Mouse (Mus musculus) liver, embryonic 16.5 days (tissue): ENCODE measurements around the gene Olfr355. TPM values are rescaled to one million over a fixed set of nuclear protein-coding genes. Genes with fewer than 3 reads are reported as not detected.

Experiments used
- ATAC-seq: fragments of 200-750 bp; cut with Nextera tagmentation; 2 replicates; pipeline ENCODE4 v1.8.0; 2017; ENCODE audit warnings: low read depth, mild to moderate bottlenecking, moderate number of reproducible peaks, moderate library complexity
- H3K27ac ChIP-seq: fragments of 300-500 bp; sonication (generic); 2 replicates; pipeline ENCODE4 v1.5.1; 2014; ENCODE audit warnings: mild to moderate bottlenecking, low read length
- H3K27me3 ChIP-seq: fragments of 300-500 bp; sonication (generic); 2 replicates; pipeline ENCODE4 v1.6.1; 2014; ENCODE audit warnings: low read depth, low read length, mixed read lengths; ENCODE audit not compliant: control insufficient read depth, insufficient read depth
- H3K36me3 ChIP-seq: fragments of 300-500 bp; sonication (generic); 2 replicates; pipeline ENCODE4 v1.6.1; 2014; ENCODE audit warnings: mild to moderate bottlenecking; ENCODE audit not compliant: control insufficient read depth, insufficient read depth
- H3K4me1 ChIP-seq: fragments of 300-500 bp; sonication (generic); 2 replicates; pipeline ENCODE4 v1.6.1; 2014; ENCODE audit warnings: low read depth, low read length, mixed read lengths; ENCODE audit not compliant: control insufficient read depth
- H3K4me2 ChIP-seq: fragments of 300-500 bp; sonication (generic); 2 replicates; pipeline ENCODE4 v1.6.1; 2014; ENCODE audit warnings: low read depth, low read length, mixed read lengths
- H3K4me3 ChIP-seq: fragments of 300-500 bp; sonication (generic); 2 replicates; pipeline ENCODE4 v1.5.1; 2014; ENCODE audit warnings: low read depth, mild to moderate bottlenecking, low read length
- H3K9ac ChIP-seq: fragments of 300-500 bp; sonication (generic); 2 replicates; pipeline ENCODE4 v1.6.1; 2014; ENCODE audit warnings: low read depth, low read length
- H3K9me3 ChIP-seq: fragments of 300-500 bp; sonication (generic); replicated peaks from 2 replicates; pipeline ENCODE4 v1.6.1; 2016; ENCODE audit warnings: low read length; ENCODE audit not compliant: control insufficient read depth
- WGBS: fragments of 180-500 bp; shearing (Covaris S2); extraction: QIAGEN DNeasy Blood & Tissue Kit; methylation state at CpG from one replicate; pipeline ENCODE4 v1.1.7; 2014; ENCODE audit not compliant: insufficient replicate concordance; 5-methylcytosine and 5-hydroxymethylcytosine counted together
- polyA plus RNA-seq: library from polyadenylated mRNA; unstranded; fragments of >200 nt; fragmentation: Nextera tagmentation; extraction: Ambion mirVana; gene quantifications from 2 replicates; pipeline ENCODE4 v1.2.1, GENCODE M21; 2015

Gene Olfr355
- polyA plus RNA-seq = not detected in 2 replicates

DNA sequence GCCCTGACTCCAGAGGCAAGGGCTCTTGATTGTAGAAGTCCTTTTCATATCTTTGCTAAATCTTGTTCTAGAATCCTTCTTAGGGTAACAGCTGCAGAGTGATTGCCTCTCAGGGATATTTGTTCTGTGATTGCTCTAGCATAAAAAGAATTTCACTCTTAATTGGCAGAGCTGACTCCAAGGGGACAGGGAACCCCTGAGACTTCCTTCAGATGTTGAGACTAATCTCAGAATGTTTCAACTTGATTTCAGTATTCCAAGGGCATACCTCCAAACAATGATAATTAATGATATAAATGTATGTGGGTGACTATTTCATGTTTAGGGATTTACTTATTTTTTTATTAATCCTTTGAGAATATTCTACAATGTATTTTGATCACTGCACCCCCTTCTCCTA lies at the start of gene Olfr355:
Gene Olfr355 (minus strand): TSS at position 101 of the 400 bp plus-strand sequence.
- Histone ChIP-seq H3K4me1 (no peaks in the 10 kb centered on the region), H3K9me3 (no peaks in the 10 kb centered on the region), H3K27me3 (no peaks in the 10 kb centered on the region), H3K4me3 (no peak within 1 kb of the TSS), H3K27ac (no peak within 1 kb of the TSS), H3K4me2 (no peak within 1 kb of the TSS), H3K36me3 (no peaks in the 10 kb centered on the region), H3K9ac (no peak within 1 kb of the TSS)
- no peak for ATAC-seq

- no peaks in the 10 kb centered on the region for H3K36me3 ChIP-seq
- 61% methylated on average over 2 of the region's 2 CpGs for WGBS
- no peak within 1 kb of the TSS for H3K9ac ChIP-seq
- no peaks in the 10 kb centered on the region for H3K4me1 ChIP-seq
- no peak within 1 kb of the TSS for H3K4me2 ChIP-seq
- no peaks in the 10 kb centered on the region for H3K27me3 ChIP-seq
- no peak within 1 kb of the TSS for H3K27ac ChIP-seq
- no peak for ATAC-seq
- H3K4me3 ChIP-seq = no peak within 1 kb of the TSS
- no peaks in the 10 kb centered on the region for H3K9me3 ChIP-seq
These were observed 8.1 kb upstream of the Olfr355 start, which contains the start of gene Olfr356 for GRCm38 (mm10) chr2:36936821-36937220. Olfr356 (plus strand) TSS chr2:36937121.

GRCm38 (mm10) chr2:36905380-36905779 lies 23.3 kb downstream of the Olfr355 start, which contains the start of gene Olfr354:
Olfr354 (plus strand) TSS chr2:36905680.
- no peak within 1 kb of the TSS for H3K27ac ChIP-seq
- H3K36me3 ChIP-seq = no peaks in the 10 kb centered on the region
- H3K4me3 ChIP-seq = no peak within 1 kb of the TSS
- no peak within 1 kb of the TSS for H3K4me2 ChIP-seq
- H3K27me3 ChIP-seq = no peaks in the 10 kb centered on the region
- ATAC-seq = no peak
- no peak within 1 kb of the TSS for H3K9ac ChIP-seq
- no peaks in the 10 kb centered on the region for H3K9me3 ChIP-seq
- no peaks in the 10 kb centered on the region for H3K4me1 ChIP-seq

DNA sequence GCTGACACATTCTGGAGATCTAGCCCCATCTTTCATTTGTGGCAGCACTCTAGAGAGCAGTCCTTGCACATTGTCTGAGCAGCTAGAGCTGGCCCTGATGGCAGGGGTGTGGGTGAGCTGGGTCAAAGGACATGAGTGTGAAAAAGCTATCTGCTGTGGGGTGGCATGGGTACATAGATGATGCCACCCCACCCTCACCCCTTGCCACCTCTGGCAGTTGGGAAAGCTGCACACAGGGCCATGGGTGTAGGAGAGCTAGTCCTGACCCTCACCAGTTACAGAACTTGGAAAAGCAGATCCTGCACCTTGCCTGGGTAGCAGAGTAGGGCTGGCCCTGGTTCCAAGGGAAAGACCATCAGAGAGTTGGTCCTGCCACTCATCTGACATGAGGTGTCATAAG lies 31.6 kb downstream of the Olfr355 start:
- no peak overlapping the region for H3K9ac ChIP-seq
- no peak for ATAC-seq

DNA sequence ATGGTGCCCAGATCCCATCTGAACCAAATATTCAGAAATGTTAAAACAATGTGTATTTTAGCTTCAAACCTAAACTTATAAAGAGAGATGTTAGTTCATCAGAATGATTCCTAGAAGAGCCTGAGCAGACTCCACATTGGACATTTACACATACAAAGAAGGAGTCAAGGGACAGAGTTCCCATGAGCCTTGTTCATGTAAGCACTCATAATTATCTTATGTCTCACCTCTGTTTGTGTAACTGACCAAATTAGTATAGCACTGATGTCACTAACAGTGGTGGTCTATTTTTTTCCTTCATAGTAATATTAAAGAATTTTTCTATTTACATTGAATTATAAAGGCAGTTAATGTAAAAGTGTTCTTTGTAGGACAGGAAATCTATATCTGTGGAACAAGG lies 35.9 kb downstream of the Olfr355 start, which contains the start of gene Olfr353:
Gene Olfr353 (minus strand): TSS at position 101 of the 400 bp plus-strand sequence.
- Histone ChIP-seq H3K27me3 (no peaks in the 10 kb centered on the region), H3K4me1 (no peaks in the 10 kb centered on the region), H3K4me2 (no peak within 1 kb of the TSS), H3K9ac (no peak within 1 kb of the TSS), H3K4me3 (no peak within 1 kb of the TSS), H3K36me3 (no peaks in the 10 kb centered on the region), H3K27ac (no peak within 1 kb of the TSS), H3K9me3 (no peaks in the 10 kb centered on the region)
- ATAC-seq = no peak

More for the DNA sequence above, 31.6 kb downstream of the Olfr355 start:
- no peak overlapping the region for H3K4me3 ChIP-seq
- H3K4me2 ChIP-seq = no peak overlapping the region
- no peak overlapping the region for H3K27ac ChIP-seq
- no peaks in the 10 kb centered on the region for H3K36me3 ChIP-seq
- no peaks in the 10 kb centered on the region for H3K27me3 ChIP-seq
- no peaks in the 10 kb centered on the region for H3K4me1 ChIP-seq
- H3K9me3 ChIP-seq = no peaks in the 10 kb centered on the region

Other genes starting within 250 kb of the Olfr355 start
- not detected in 2 replicates for gene Olfr346, start 243.1 kb downstream of the Olfr355 start, polyA plus RNA-seq
- not detected in 2 replicates for gene Olfr347, start 197.0 kb downstream of the Olfr355 start, polyA plus RNA-seq
- gene Olfr348, start 144.6 kb downstream of the Olfr355 start, polyA plus RNA-seq = not detected in 2 replicates
- not detected in 2 replicates for gene Olfr50, start 138.4 kb downstream of the Olfr355 start, polyA plus RNA-seq
- gene Olfr3, start 111.9 kb downstream of the Olfr355 start, polyA plus RNA-seq = not detected in 2 replicates
- not detected in 2 replicates for gene Olfr350, start 82.6 kb downstream of the Olfr355 start, polyA plus RNA-seq
- not detected in 2 replicates for gene Olfr351, start 66.2 kb downstream of the Olfr355 start, polyA plus RNA-seq
- gene Olfr352, start 60.4 kb downstream of the Olfr355 start, polyA plus RNA-seq = not detected in 2 replicates
- gene Olfr353, start 36.0 kb downstream of the Olfr355 start, polyA plus RNA-seq = not detected in 2 replicates
- not detected in 2 replicates for gene Olfr354, start 23.2 kb downstream of the Olfr355 start, polyA plus RNA-seq
- not detected in 2 replicates for gene Olfr356, start 8.2 kb upstream of the Olfr355 start, polyA plus RNA-seq
- gene Olfr357, start 64.9 kb upstream of the Olfr355 start, polyA plus RNA-seq = not detected in 2 replicates
- gene Olfr358, start 80.4 kb upstream of the Olfr355 start, polyA plus RNA-seq = not detected in 2 replicates
- gene Olfr360, start 136.8 kb upstream of the Olfr355 start, polyA plus RNA-seq = not detected in 2 replicates
- not detected in 2 replicates for gene Olfr361, start 160.4 kb upstream of the Olfr355 start, polyA plus RNA-seq
- not detected in 2 replicates for gene Olfr362, start 189.0 kb upstream of the Olfr355 start, polyA plus RNA-seq
- not detected in 2 replicates for gene Olfr364-ps1, start 210.4 kb upstream of the Olfr355 start, polyA plus RNA-seq